Mouse (Mus musculus) lung, embryonic 14.5 days (tissue): ENCODE measurements around the gene Hoxa9. TPM values are rescaled to one million over a fixed set of nuclear protein-coding genes. Genes with fewer than 3 reads are reported as not detected.

Experiments used
- ATAC-seq: fragments of 200-750 bp; cut with Nextera tagmentation; 2 replicates; pipeline ENCODE4 v1.8.0; 2017; ENCODE audit warnings: mild to moderate bottlenecking, moderate TSS enrichment, moderate library complexity; ENCODE audit not compliant: insufficient read depth
- DNase-seq: peaks from one replicate; pipeline ENCODE4 v3.0.0-alpha.2; 2015
- H3K27ac ChIP-seq: fragments of 300-500 bp; sonication (generic); 2 replicates; pipeline ENCODE4 v1.5.1; 2014; ENCODE audit warnings: low read depth, mild to moderate bottlenecking, moderate library complexity
- H3K27me3 ChIP-seq: fragments of 300-500 bp; sonication (generic); 2 replicates; pipeline ENCODE4 v1.6.1; 2014; ENCODE audit warnings: low read length, control low read depth; ENCODE audit not compliant: insufficient read depth
- H3K36me3 ChIP-seq: fragments of 300-500 bp; sonication (generic); 2 replicates; pipeline ENCODE4 v1.6.1; 2014; ENCODE audit warnings: control low read depth; ENCODE audit not compliant: insufficient read depth
- H3K4me1 ChIP-seq: fragments of 300-500 bp; sonication (generic); 2 replicates; pipeline ENCODE4 v1.6.1; 2014; ENCODE audit warnings: antibody characterized with exemption, control low read depth; ENCODE audit not compliant: insufficient read depth
- H3K4me2 ChIP-seq: fragments of 300-500 bp; sonication (generic); 2 replicates; pipeline ENCODE4 v1.6.1; 2014; ENCODE audit warnings: mild to moderate bottlenecking
- H3K4me3 ChIP-seq: fragments of 300-500 bp; sonication (generic); 2 replicates; pipeline ENCODE4 v1.5.1; 2014; ENCODE audit warnings: low read depth, low read length
- H3K9ac ChIP-seq: fragments of 300-500 bp; sonication (generic); 2 replicates; pipeline ENCODE4 v1.6.1; 2014
- H3K9me3 ChIP-seq: fragments of 300-500 bp; sonication (generic); 2 replicates; pipeline ENCODE4 v1.6.1; 2016; ENCODE audit warnings: low read depth, low read length, control low read depth
- CTCF ChIP-seq: IDR thresholded peaks from 2 replicates; pipeline ENCODE4 v1.5.1; 2016; ENCODE audit warnings: antibody characterized with exemption, low read depth
- WGBS: fragments of 180-500 bp; shearing (Covaris S2); extraction: QIAGEN DNeasy Blood & Tissue Kit; methylation state at CpG from one replicate; pipeline ENCODE4 v1.1.7; 2014; 5-methylcytosine and 5-hydroxymethylcytosine counted together
- polyA plus RNA-seq: library from polyadenylated mRNA; unstranded; fragments of >200 nt; fragmentation: Nextera tagmentation; extraction: Ambion mirVana; gene quantifications from 2 replicates; pipeline ENCODE4 v1.2.1, GENCODE M21; 2014

The Hoxa9 gene
- polyA plus RNA-seq, 1 experiment from 2014 or later, result not detected

DNA sequence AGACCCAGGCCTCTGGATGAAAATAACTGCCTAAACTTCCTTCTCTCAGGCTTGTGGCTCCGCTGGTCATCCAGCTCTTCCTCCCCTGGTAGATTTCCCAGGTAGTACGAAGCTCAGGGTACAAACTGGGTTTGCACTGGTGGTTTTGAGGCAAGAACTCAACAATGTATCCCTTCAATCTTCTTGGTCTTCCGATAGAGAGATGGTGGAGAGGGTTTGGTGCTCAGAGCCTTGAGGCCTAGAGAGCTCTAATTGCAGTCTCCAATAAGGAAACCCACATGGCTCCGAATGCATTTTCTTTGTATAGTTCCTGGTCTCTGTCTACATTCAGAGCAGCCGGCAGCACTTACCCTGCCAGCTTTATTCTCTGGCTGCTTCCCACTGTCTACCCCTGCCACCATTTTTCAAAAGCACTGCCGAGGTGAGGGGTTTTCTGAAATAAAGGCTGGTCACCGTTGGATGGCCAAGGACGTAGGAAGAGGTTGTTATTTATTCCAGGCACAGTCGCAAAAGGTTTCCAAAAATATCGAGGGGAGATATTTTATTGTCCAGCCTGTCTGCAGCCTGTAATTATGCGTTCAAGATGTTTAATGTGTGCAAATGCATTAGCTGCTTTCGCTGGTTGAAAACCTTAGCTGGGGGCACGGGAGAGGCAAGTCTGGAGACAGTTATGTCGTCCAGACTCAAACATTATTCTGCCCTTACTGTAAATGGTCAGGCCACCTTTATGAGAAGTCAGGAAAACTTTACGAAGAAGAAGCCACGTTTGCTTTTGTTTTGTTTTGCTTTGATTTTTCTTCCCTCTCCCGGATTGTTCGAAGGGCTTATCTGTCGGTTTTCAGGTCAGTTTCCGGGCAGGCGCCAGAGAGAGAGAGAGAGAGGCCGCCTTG, 42.1 kb upstream of the Hoxa9 start:
- no peaks in the 10 kb centered on the region for H3K9me3 ChIP-seq
- no peak overlapping the region for H3K4me2 ChIP-seq
- no peak for DNase-seq

DNA sequence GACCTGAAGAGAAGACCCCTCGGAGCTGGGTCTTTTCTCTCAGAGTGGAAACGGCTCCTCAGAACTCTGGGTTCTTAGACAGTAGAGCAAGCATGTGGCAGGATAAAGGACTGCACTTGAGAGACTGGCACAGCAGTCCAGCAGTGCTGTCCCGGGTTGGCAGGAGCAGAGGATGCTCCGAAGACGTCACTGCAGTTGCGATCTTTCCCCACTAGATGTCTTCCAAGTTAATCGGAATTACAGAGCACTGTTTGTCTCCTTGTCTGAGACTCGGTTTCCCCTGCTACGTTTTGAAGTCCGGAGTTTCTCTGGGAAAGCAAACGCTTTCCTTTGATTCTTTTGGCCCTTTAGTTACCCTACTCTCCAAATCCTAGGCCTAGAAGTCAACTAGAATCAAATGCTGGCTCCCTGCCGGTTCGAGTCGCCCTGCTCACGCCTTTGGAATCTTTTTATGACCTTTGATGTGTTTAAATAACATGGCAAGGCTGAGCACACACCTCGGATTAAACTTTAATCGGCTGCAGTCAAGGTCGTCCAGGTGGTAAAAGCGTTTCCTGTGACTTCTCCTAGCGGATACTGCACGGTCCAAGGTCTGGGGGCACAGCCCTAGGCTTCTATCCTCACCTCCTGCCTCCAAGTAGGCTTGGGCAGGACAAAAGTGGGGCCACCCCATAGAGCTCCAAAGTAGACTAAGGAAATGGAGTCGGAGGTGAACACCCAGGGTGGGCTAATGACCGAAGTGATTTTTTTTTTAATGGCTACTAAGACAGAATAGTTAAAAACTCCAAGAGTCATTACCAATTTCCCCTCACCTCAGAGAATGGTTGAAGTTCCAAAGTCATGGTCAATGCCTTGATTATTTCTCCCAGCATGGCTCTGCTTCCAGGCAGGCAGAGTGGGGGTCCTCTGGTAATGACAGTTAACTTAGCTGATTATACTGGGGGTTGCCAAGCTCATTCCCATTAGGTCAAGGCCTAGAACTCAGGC, 39.9 kb upstream of the Hoxa9 start:
- H3K27me3 ChIP-seq, result peaks cover 98% of the 10 kb centered on the region
- no peak overlapping the region for H3K9ac ChIP-seq
- H3K27ac ChIP-seq, result no peak overlapping the region
- H3K4me1 ChIP-seq, result no peaks in the 10 kb centered on the region
- peak; percentile 82 for TF ChIP-seq CTCF
- ATAC-seq, result peak; percentile 44; the same call in 1 of the 2 replicates
- 10% methylated on average over 23 of the region's 23 CpGs for WGBS
- H3K4me2 ChIP-seq, result no peak overlapping the region
- DNase-seq, result peak; percentile 93
- no peaks in the 10 kb centered on the region for H3K9me3 ChIP-seq
- H3K36me3 ChIP-seq, result no peaks in the 10 kb centered on the region
- H3K4me3 ChIP-seq, result no peak overlapping the region

More for the DNA sequence above, 42.1 kb upstream of the Hoxa9 start:
- no peaks in the 10 kb centered on the region for H3K36me3 ChIP-seq
- ATAC-seq, result no peak
- no peak overlapping the region for H3K27ac ChIP-seq
- no peak overlapping the region for H3K9ac ChIP-seq
- H3K4me3 ChIP-seq, result no peak overlapping the region
- no peak for TF ChIP-seq CTCF
- no peaks in the 10 kb centered on the region for H3K4me1 ChIP-seq
- WGBS, result 12% methylated on average over 22 of the region's 22 CpGs
- peaks cover 99% of the 10 kb centered on the region for H3K27me3 ChIP-seq

DNA sequence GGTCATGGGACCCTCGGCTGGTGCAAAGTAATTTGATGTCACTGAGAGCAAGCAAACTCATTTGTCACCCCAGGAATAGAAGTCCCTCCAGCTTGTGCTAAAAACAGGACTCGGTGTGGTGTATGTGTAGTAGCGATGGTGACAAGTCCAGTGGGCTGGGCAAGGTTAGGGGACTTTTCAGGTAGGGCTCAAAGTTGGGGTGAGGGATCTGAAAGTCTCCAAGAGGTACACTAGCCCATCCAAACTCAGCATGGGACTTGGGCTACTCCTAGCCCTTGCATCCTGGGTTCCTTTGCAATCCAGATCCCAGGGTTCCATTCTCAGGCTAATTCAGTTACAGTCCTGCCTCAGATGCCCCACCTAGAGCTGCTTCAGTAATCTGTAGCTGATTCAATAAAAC, 37.9 kb upstream of the Hoxa9 start:
- Histone ChIP-seq H3K4me1 (no peaks in the 10 kb centered on the region), H3K9me3 (no peaks in the 10 kb centered on the region), H3K36me3 (no peaks in the 10 kb centered on the region), H3K27me3 (peaks cover 98% of the 10 kb centered on the region), H3K9ac (no peak overlapping the region), H3K4me2 (no peak overlapping the region), H3K27ac (no peak overlapping the region), H3K4me3 (no peak overlapping the region)
- no peak for TF ChIP-seq CTCF
- WGBS, result 5% methylated on average over 3 of the region's 3 CpGs
- no peak for ATAC-seq
- DNase-seq, result no peak

DNA sequence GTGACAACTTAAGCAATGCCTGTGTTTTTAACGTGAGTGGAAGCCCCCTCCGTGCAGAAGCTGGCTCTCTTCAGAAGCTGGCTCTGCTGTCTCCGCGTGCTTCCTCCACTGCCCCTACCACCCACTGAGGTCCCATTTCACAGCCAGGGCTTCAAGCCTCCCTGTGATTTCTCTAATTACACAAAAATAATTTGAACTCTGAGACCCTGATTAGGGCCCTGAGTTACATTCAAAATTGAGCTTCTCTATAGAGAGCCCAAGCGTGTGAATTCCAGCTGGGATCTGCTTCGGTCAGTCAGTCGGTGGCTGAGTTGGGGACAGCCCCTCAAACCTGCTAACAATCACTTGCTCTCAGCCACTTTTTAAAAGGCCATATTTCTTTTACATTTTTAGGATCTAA, 37.5 kb upstream of the Hoxa9 start:
- Histone ChIP-seq H3K4me2 (no peak overlapping the region), H3K4me3 (no peak overlapping the region), H3K27me3 (peaks cover 98% of the 10 kb centered on the region), H3K9ac (no peak overlapping the region), H3K27ac (no peak overlapping the region), H3K36me3 (no peaks in the 10 kb centered on the region), H3K9me3 (no peaks in the 10 kb centered on the region), H3K4me1 (no peaks in the 10 kb centered on the region)
- 6% methylated on average over 7 of the region's 7 CpGs for WGBS
- no peak for TF ChIP-seq CTCF
- DNase-seq (no peak), ATAC-seq (no peak)

DNA sequence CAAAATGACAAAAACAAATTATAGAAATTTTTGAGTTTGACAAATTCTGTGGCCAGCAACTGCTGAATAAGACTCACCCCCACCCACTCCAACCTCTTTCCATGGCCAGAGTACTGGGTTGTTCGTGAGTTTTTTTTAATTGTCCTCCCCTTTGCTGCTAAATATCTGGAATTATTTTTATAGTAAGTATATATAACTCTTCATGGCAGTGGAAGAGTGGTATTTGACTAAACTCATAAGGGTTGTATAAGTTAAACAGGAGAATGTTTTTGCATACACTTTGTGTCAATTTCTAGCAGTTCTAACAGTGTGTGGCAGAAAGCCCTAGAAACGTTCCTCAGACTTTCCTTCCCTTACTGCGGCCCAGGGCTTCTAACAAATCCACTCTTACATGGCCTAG, 36.8 kb upstream of the Hoxa9 start:
- ATAC-seq (no peak), DNase-seq (no peak)
- H3K27ac ChIP-seq, result no peak overlapping the region
- H3K9ac ChIP-seq, result no peak overlapping the region
- WGBS, result 12% methylated on average over 3 of the region's 3 CpGs
- H3K4me3 ChIP-seq, result no peak overlapping the region
- TF ChIP-seq CTCF, result no peak
- H3K27me3 ChIP-seq, result peaks cover 98% of the 10 kb centered on the region
- H3K4me1 ChIP-seq, result no peaks in the 10 kb centered on the region
- no peaks in the 10 kb centered on the region for H3K36me3 ChIP-seq
- no peak overlapping the region for H3K4me2 ChIP-seq
- H3K9me3 ChIP-seq, result no peaks in the 10 kb centered on the region

DNA sequence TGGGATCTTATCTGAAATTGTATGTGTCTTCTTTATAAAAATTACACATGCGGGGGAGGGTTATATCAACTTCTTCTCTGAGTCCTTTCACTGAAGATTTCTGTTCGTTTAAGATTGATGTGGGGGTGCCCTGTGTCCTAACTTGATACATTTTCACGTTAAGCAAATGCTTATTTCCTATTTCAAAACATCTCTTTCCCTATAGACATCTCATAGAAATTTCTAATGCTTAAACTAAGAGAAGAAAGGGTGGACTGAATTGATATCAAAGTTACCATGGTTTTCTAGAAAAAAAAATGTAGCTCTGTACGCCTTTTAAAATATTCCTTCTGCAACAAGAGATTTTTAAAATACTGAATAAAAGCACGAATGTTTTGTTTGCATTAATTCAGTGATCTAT, 36.3 kb upstream of the Hoxa9 start:
- Histone ChIP-seq H3K27ac (no peak overlapping the region), H3K4me3 (no peak overlapping the region), H3K4me2 (no peak overlapping the region), H3K9me3 (no peaks in the 10 kb centered on the region), H3K36me3 (no peaks in the 10 kb centered on the region), H3K4me1 (no peaks in the 10 kb centered on the region), H3K9ac (no peak overlapping the region), H3K27me3 (peaks cover 98% of the 10 kb centered on the region)
- TF ChIP-seq CTCF, result no peak
- DNase-seq (peak; percentile 4), ATAC-seq (no peak)
- 22% methylated on average over 5 of the region's 5 CpGs for WGBS

DNA sequence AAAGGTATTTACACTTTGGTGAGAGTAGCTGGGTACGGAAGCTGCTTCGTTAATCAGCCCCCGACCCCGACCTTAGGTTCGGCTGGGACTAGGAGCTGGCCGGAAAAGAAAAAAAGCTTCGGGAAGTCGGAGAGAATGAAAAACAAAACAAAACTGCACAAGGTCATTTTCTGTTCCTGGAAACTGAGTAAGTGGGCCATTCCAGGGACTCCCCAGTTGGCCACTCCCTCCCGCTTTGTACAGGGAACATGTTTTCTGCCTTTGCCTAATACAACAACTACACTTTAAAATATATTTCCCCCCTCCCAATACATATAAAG, 35.7 kb upstream of the Hoxa9 start:
- Histone ChIP-seq H3K36me3 (no peaks in the 10 kb centered on the region), H3K27me3 (peaks cover 99% of the 10 kb centered on the region), H3K4me2 (no peak overlapping the region), H3K27ac (no peak overlapping the region), H3K4me3 (no peak overlapping the region), H3K9ac (no peak overlapping the region), H3K4me1 (no peaks in the 10 kb centered on the region), H3K9me3 (no peaks in the 10 kb centered on the region)
- TF ChIP-seq CTCF, result no peak
- no peak for ATAC-seq
- no peak for DNase-seq
- 4% methylated on average over 9 of the region's 9 CpGs for WGBS
